Mouse (Mus musculus) 3T3-L1 (cell line): ENCODE results near the gene Csnk1e.

Experiments
- DNase-seq: peaks from one replicate; pipeline ENCODE4 v3.0.0-alpha.2; 2015; ENCODE audit warnings: low read depth, low spot score

The Csnk1e gene

DNA sequence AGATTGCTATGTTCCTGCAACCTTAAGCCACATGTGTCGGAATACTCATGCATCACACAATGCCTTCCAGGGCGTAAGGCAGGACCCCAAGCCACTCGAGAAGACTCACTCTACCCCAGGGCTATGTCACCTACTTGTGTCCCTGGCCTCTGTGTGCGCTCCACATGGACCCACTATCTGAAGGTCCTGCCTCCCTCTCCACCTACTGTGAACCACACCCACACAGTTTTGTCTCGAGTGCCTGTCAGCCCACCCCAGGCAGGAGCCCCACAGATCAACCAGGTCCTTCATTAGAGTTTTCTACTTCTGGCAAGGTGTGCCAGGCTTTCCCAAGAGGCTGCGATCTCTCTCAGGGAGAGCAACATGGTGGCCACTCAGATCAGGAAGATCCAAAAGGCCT, 60.1 kb downstream of the Csnk1e start:
- no peak for DNase-seq

DNA sequence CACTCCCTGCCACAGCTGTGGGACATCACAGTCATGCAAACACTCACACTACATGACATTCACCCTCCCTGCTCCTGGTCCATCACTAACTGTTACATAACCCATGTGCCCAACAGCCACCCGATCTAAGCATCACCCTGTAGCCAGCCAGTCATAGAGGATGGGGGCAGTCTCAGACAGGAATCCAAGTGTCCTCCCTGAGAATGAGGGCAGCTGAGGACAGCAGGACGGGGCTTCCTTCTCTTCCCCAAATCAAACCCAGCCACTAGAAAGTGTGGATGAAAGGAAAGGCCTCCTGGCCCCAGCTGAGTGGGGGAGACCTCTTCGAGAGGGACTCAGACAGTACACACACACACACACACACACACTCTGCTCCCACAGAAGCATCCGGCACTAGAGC, 60.5 kb downstream of the Csnk1e start:
- no peak for DNase-seq

DNA sequence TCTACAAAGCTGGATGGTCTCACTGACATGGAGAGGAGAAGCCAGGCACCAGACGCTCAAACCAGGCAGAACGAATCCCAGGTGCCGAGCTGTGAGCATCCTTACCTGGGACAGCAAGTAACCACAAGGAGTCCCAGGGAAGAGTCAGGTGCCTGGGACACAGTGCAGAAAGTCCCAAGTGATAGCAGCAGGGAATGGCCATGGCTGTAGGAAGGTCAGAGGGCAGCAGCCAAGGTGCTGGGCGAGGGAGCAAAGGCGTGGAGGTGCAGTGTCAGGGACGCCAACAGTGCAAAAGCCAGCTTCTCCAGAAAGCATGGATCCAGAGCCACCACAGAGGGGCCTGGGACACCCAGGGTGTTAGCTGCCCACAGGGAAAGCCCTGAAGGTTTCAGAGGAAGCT, 62.3 kb downstream of the Csnk1e start:
- DNase-seq = no peak

DNA sequence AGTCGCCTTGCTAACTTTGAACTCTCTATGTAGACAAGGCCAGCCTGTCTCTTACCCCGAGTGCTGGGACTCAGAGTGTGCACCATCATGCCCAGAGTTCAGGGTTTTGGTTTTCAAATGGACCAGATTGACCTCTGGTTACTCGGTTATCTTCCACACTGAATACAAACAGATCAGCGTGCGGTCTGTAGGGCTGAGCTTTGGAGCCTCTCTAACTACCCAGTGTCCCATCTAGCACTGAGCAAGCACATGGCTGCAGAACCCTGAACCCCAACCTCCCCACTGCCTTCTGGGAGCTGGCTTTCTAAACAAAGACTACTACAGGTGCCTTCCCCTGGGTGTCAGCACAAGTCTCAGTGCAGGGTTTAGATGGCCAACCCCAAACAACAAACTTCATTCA, 62.8 kb downstream of the Csnk1e start:
- DNase-seq = no peak

DNA sequence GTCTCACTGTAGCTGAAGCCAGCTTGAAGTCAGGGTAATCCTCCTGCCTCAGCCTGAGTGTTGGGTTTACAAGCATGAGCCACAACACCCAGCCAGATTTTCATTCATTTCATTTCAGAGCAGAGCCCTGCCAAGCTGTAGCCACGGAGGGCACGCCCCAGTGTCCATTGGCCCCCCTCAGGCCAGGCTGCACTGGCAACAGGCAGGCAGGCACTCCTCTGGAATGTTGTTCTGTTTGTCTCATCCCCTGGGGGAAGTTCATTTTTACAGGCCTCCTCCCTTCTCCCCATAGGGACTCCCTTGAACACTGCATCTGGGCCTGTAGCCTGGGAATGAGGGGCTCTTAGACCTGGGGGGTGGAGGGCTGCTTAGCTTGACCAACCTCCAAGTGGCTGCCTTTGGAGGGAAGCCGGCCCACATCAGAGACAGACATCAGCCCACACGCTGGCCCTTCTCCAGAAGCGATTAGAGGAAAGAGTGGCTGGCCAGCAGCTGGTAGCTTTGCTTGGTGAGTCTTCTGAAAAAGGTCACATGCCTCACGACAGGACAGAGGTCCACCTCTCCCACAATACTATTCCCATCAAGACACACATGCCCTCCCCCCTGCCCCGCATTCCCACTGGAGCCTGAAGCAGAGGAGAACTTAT, 63.8 kb downstream of the Csnk1e start:
- peak; percentile 92 for DNase-seq

DNA sequence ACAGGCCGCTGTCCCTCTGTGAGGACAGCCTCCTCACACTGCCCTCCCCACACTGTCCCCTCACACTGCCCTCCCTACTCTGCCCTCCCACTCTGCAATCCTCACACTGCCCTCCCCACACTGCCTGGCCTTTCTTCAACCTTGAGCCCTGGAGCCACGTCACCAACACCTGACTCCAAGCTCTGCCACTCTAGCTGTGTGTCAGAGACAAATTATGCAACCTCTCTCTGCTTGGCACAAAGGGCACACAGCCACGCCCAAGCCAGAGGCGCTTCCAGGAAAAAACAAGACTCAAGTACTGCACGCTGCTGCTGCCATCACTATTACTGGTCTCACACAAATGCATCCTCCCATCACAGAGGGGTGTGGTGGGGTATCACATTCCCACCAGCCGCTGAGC, 64.9 kb downstream of the Csnk1e start:
- peak; percentile 45 for DNase-seq

DNA sequence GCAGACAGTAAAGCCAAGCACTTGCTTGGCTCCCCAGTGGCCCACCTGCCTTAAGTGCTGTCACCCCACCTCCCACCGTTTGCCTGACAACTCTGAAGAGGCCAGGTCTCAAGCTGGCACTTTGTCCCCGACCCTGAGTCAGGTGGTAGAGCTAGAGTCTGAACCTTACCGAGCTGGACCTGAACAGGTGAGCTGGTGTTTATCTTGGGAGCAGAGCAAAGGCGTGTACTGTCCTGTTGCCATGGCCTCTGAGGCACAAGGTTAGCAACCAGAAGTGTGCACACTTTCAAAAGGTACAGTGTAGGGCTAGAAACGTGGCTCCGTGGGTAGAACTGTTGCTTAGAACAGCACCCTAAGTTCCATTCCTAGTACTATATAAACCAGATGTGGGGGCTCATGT, 67.2 kb downstream of the Csnk1e start:
- no peak for DNase-seq

DNA sequence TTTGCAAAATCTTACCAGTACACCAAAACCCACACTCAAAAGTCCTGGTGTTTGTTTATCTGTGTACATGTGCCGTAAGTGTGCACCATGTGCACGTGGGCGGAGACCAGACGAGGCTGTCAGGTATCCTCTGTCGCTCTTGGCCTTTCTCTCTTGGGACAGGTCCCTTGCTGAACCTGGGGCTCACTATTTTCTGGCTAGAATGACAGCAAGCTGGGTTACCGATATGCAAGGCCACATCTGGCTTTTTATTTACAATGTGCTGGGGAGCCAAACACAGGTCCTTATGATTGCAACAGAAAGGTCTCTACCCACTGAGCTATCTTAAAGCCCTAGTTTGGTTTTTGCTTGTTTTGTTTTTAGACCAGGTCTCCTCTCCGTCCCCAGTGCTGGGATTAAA, 67.8 kb downstream of the Csnk1e start:
- DNase-seq = no peak

DNA sequence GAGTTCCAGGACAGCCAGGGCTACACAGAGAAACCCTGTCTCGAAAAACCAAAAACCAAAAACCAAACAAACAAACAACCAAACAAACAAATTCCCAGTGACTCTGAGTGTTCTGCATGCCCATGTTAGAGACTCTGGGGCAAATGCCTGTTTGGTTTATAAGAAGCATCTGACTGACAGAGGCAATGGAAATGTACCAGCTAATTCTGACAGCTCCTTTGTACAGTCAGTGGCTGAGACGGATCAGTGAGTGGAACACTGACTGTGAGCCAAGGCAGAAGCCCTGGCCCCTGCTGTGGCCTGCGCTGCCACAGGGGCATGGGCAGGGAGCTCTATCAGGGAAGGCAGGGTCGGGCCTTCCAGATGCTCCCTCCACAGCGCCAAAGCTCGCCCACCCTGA, 68.3 kb downstream of the Csnk1e start:
- DNase-seq = no peak

DNA sequence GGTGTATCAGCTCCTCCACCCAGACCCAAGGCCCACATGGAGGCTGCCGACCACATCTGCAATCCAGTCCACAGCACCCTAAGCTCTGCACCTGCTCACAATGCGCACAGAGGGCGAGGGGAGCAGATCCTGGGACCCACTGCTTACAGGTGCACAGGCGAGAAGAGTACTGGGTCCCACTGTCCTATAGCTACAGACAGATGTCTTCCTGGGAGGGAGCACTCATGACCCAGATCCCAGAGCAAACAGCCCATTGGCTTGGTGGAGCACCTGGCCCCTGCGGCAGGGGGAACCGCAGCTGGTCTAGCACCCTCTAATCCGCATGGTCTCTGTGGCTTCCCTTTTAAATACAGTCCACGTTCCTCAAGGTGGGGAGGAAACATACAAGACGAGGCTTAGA, 73.7 kb downstream of the Csnk1e start:
- DNase-seq = no peak

DNA sequence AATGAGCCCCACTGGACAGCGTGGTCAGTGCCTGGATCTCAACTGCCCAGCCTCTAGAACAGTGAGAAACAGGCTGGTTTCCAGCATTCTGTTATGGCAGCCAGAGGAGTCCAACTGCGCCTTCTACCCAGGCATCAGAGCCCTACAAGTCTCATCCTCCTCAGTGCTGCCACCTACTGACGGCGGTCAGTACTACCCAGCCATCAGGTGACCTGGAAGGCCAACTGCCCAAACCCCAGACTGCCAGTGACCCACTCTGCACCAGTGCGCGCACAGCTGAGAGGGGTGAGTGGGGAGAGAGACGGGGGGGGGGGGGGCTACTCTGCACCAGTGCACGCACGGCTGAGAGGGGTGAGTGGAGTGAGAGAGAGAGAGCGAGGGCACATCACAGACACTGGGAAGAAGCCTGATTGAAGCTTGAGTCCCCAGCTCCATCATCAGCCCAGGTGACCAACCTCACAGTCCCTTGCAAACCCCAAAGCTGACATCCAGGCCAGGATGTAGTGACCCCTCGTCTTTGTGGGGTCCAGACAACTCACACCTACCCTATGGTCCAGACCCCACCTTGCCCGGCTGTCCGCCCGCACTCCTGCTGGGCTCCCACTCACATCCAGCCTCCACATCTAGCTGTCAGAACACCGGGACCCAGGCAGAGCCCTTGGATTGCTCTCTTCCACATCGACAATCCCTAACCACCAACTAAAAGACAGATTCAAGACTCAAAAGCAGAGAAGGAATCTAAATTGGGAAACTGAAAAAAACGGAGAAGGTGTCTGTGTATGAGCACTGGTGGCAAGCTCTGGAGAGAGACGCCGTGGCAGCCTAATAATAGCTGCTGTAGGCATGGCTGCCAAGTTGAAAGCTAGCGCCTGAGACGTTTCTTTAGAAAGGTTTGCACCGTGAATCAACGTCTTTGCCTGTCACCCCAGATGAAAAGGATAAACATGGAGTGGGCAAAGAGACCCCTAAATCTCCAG, 74.6 kb downstream of the Csnk1e start:
- peak; percentile 53 for DNase-seq

DNA sequence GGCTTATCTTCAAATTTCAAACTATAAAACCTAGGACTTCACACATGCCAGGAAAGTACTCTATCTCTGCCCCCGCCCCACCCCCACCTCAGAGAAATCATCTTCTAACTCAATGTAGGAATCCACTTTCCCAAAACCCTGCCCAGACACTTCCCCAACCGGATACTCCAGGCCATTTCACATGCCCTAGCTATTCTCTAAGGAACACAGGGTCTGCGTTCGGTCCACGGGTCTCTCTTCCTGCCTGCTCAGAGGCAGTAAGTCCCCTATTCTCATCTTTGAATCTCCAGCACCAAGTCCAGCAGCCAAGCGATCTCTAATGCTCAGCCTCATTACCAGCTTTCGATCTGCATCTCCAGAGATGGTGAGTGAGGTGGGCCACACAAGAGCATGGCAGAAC, 75.7 kb downstream of the Csnk1e start:
- DNase-seq = no peak

DNA sequence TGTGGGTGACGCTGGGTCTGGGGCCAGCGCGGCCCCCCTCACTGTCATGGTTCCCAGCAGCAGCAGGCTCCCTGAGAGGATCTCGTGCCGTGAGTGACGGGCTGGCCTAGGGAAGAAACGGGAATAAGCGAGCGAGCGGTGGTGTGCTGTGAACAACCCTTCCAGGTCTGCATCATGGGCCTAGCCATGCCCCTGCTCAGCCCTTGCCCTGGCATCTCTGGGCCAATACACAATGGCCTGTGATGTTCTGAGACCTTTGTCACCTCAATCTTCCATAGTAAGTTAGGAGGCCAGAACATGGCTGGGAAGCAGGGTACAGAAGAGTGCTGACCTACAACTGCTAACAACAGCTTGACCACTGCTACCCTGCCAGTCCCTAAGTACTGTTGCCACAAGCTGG, 76.8 kb downstream of the Csnk1e start:
- DNase-seq = no peak

DNA sequence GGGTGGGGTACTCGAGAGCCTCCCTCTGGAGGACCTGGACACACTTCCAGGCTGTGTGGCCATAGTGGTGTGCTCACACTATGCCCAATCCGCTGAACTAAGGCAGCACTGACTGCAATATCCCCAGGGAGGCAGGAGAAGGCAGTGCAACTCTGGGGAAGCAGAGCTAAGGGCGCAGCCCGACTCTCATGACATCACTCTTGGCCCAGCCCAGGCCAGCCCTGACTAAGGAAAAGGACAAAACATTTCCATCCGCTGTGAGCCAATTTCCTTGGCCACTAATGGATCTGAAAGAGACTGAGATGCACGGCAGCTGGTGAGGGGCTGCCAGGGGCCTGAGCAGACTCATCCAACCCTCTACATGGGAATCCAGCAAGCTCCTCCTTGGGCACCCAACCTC, 77.7 kb downstream of the Csnk1e start:
- DNase-seq = peak; percentile 82

DNA sequence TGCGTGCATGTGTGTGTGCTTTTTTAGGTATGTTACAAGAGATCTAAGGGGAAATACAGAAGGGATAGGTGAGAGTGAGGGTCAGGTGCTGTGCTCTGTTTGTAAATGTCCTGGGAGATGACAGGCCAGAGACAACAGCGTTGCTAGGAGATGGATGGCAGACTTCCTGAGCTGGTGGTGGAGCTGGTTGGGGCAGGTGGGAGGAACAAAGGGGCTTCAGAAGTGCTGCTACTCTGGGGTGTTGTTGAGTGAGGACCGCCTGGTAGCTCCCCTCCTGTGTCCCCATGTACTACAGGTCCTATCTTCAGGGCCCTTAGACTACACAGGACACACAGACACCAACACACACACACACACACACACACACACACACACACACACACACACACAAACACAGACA, 80.6 kb downstream of the Csnk1e start:
- DNase-seq = no peak

DNA sequence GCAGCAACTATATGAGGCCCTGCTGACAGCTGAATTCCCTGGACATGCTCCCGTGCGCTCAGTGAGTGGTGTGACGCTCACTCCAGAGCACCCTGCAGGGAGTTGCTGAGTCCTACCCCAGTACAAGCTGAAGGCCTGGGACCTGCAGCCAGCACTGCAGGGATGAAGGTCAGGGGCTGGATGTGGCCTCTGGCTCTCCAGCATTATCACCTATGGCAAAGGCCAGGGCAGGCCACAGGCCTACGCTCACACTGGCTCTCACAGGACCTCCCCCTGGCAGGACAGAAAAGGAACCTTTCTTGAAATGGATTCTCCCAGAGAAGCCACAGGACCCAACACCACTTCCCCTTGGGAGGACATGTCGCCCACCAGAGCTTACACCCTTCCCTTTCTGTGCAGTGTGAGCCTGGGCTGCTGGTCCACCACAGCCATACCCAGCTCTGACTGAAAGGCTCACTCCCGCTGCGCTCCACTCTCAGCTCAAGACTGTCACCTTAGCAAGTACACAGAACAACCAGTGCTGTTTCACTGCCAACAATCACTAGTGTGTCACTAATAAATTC, 85.0 kb downstream of the Csnk1e start:
- no peak for DNase-seq

DNA sequence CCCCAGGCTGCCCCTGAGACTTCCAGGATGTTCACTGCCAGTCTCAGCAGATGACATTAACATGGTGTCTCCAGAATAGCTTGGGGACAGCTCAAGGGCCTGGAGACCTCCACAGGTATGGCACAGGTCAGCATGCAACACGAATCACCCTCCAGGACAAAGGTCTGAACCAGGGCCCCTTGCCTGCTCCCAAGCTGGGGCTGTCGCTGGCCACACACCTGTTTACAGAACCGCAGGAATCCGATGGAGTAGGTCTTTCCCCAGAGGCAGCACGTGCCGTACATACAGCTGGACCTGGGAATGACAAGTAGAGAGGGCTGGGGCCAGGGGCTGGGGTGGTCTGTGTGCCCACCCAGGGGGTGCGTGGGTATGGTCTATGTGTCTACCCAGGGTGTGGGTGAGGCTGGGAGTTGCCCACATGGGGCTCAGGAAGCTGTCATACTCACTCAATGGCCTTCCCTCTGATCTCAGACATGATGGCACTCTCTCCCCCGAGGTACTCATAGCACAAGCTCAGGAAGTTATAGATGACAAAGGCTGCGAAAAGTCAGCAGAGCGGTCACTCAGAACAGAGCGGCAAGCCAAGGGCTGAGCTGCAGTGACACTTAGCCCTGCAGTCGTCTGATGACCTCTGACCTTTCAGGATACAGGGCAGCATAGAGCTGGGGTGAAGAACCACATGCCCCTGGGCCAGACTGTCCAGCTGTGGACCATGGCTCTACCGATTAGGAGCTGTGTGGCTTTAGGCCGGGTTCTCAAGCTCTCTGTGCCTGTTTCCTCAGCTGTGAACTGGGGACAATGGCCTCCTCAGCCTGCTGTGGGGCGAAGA, 85.7 kb downstream of the Csnk1e start:
- no peak for DNase-seq

DNA sequence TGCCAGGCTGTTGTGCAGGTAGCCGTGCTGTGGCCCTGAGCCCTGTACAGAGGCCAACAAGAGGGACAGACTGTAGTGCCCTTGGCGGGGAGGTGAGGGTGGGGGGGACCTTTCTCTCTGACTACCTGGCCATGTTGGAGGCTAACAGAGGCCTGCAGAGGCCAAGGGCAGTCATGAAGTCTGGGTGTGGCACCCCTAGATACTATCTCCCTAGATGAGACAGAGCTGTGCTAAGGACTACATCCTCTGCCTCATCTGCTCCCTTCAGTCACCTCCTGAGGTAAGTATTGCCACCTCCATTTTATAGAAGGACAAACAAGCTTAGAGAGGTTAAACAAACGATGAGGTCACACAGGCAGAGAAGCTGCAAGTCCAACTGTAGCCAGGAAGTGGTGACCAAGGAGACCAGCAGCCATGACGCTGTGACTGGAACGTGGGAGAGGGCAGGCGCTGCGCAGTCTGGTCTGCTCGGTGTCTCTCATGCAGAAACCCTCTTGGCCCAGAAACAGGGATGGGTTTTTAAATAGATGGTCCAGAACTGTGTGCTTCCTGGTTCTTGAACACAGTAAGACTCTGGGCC, 86.4 kb downstream of the Csnk1e start:
- DNase-seq = no peak

DNA sequence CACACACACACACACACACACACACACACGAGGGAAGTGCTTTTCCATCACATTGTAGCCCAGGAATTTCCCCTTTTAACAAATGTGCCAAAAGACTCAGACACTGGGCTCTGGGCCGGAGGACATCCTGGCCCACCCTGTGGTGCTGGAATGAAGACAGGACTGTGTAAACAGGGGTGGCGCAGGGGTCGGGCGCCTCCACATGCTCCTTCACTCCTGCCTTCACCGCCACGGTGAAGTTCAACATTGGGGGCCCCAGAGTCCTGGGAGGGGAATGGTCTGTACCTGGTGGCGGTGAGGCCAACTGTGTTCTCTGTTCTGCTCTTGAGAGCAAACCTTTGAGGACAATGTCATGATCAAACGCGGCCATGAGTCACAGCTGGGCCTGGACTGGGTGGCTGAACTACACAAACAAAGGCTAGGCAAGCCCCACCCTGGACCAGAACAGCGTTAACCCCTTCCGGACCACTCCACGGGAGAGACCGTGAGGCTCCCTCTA, 87.0 kb downstream of the Csnk1e start:
- no peak for DNase-seq
